Mouse (Mus musculus) small intestine, adult 2 months (tissue): Measurements from ENCODE around the gene Apon. TPM values are rescaled to one million over a fixed set of nuclear protein-coding genes. Genes with fewer than 3 reads are reported as not detected.
A peak's percentile ranks its signal among the peaks of the same experiment; 100 is the strongest.

ENCODE experiments used
- H3K27ac ChIP-seq: fragments of 200-500 bp; 2 replicates; pipeline ENCODE4 v1.5.1; 2012; ENCODE audit warnings: low read depth, low read length, control low read depth, inconsistent platforms; ENCODE audit not compliant: insufficient read depth
- H3K27me3 ChIP-seq: fragments of 200-500 bp; 2 replicates; pipeline ENCODE4 v1.6.1; 2012; ENCODE audit warnings: mild to moderate bottlenecking, moderate library complexity, low read length, inconsistent platforms; ENCODE audit not compliant: control insufficient read depth, insufficient read depth
- H3K36me3 ChIP-seq: fragments of 200-500 bp; 2 replicates; pipeline ENCODE4 v1.6.1; 2012; ENCODE audit warnings: mild to moderate bottlenecking, low read length, control low read depth, inconsistent platforms; ENCODE audit not compliant: control insufficient read depth, insufficient read depth
- H3K4me1 ChIP-seq: fragments of 200-500 bp; 2 replicates; pipeline ENCODE4 v1.6.1; 2012; ENCODE audit warnings: low read length, inconsistent platforms, mixed read lengths; ENCODE audit not compliant: control insufficient read depth, insufficient read depth, insufficient read length
- H3K4me3 ChIP-seq: fragments of 200-500 bp; 2 replicates; pipeline ENCODE4 v1.5.1; 2012; ENCODE audit warnings: low read depth, mild to moderate bottlenecking, control low read depth, inconsistent platforms, low read length, moderate library complexity
- CTCF ChIP-seq: fragments of 200-500 bp; IDR thresholded peaks from 2 replicates; pipeline ENCODE4 v1.5.1; 2012; ENCODE audit warnings: low read depth, mild to moderate bottlenecking, control low read depth, inconsistent platforms, low read length, moderate library complexity, mixed read lengths; ENCODE audit not compliant: insufficient replicate concordance, insufficient read length; ENCODE audit errors: extremely low read depth
- POLR2A ChIP-seq: fragments of 200-500 bp; IDR thresholded peaks from 2 replicates; pipeline ENCODE4 v1.6.1; 2012; ENCODE audit warnings: low read depth, mild to moderate bottlenecking, control low read depth, inconsistent platforms, low read length, moderate library complexity
- WGBS: fragments of 180-500 bp; shearing (Covaris S2); methylation state at CpG from one replicate; pipeline ENCODE4 v1.1.7; 2018; 5-methylcytosine and 5-hydroxymethylcytosine counted together
- polyA plus RNA-seq: library from polyadenylated mRNA; depleted of rRNA; stranded (reverse); fragments of >200 nt; gene quantifications from 2 replicates; pipeline ENCODE4 v1.2.3, GENCODE M21; 2012

Gene Apon
- polyA plus RNA-seq, 1 experiment: not detected

- no peaks in the 10 kb centered on the region for H3K27me3 ChIP-seq
- no peak overlapping the region for H3K4me3 ChIP-seq
- no peak overlapping the region for H3K27ac ChIP-seq
- no peaks in the 10 kb centered on the region for H3K36me3 ChIP-seq
- no peak for TF ChIP-seq CTCF
- TF ChIP-seq POLR2A: no peak
- 66% methylated on average over 16 of the region's 16 CpGs for WGBS
- H3K4me1 ChIP-seq: no peaks in the 10 kb centered on the region
These were observed 32.2 kb upstream of the Apon start for GRCm38 (mm10) chr10:128221533-128222286.

GRCm38 (mm10) chr10:128225064-128225463, 28.8 kb upstream of the Apon start:
- H3K4me3 ChIP-seq: no peak overlapping the region
- no peak for TF ChIP-seq CTCF
- TF ChIP-seq POLR2A: no peak
- WGBS: 75% methylated on average over 5 of the region's 5 CpGs

GRCm38 (mm10) chr10:128225538-128225937, 28.4 kb upstream of the Apon start, which contains the start of gene Mip:
Gene Mip, plus strand, starts transcription at chr10:128225838.
- no peak for TF ChIP-seq CTCF
- no peaks in the 10 kb centered on the region for H3K4me1 ChIP-seq
- no peaks in the 10 kb centered on the region for H3K27me3 ChIP-seq
- H3K27ac ChIP-seq: no peak within 1 kb of the TSS
- H3K36me3 ChIP-seq: no peaks in the 10 kb centered on the region
- WGBS: 58% methylated on average over 4 of the region's 4 CpGs
- H3K4me3 ChIP-seq: no peak within 1 kb of the TSS

More at GRCm38 (mm10) chr10:128225064-128225463, 28.8 kb upstream of the Apon start:
- Histone ChIP-seq H3K4me1 (no peaks in the 10 kb centered on the region), H3K36me3 (no peaks in the 10 kb centered on the region), H3K27ac (no peak overlapping the region), H3K27me3 (no peaks in the 10 kb centered on the region)

GRCm38 (mm10) chr10:128227592-128227991, 26.3 kb upstream of the Apon start:
- no peaks in the 10 kb centered on the region for H3K4me1 ChIP-seq
- no peak overlapping the region for H3K4me3 ChIP-seq
- H3K27ac ChIP-seq: no peak overlapping the region
- no peaks in the 10 kb centered on the region for H3K27me3 ChIP-seq
- 70% methylated on average over 9 of the region's 9 CpGs for WGBS
- TF ChIP-seq CTCF: no peak
- no peak for TF ChIP-seq POLR2A
- H3K36me3 ChIP-seq: no peaks in the 10 kb centered on the region

GRCm38 (mm10) chr10:128228009-128228408, 25.9 kb upstream of the Apon start:
- 88% methylated on average over 8 of the region's 8 CpGs for WGBS
- no peak overlapping the region for H3K27ac ChIP-seq
- H3K36me3 ChIP-seq: no peaks in the 10 kb centered on the region
- no peak overlapping the region for H3K4me3 ChIP-seq
- TF ChIP-seq POLR2A (no peak), CTCF (no peak)
- H3K27me3 ChIP-seq: no peaks in the 10 kb centered on the region
- H3K4me1 ChIP-seq: no peaks in the 10 kb centered on the region

GRCm38 (mm10) chr10:128230582-128230981, 23.3 kb upstream of the Apon start:
- H3K27ac ChIP-seq: no peak overlapping the region
- TF ChIP-seq CTCF (no peak), POLR2A (no peak)
- H3K36me3 ChIP-seq: no peaks in the 10 kb centered on the region
- no peaks in the 10 kb centered on the region for H3K27me3 ChIP-seq
- 82% methylated on average over 12 of the region's 12 CpGs for whole genome bisulfite sequencing
- no peak overlapping the region for H3K4me3 ChIP-seq
- no peaks in the 10 kb centered on the region for H3K4me1 ChIP-seq

GRCm38 (mm10) chr10:128231146-128231545, 22.8 kb upstream of the Apon start:
- WGBS: 13% methylated on average over 5 of the region's 5 CpGs
- H3K27me3 ChIP-seq: no peaks in the 10 kb centered on the region
- H3K27ac ChIP-seq: peak overlapping the region; percentile 60; the same call in 1 of the 2 replicates
- H3K36me3 ChIP-seq: no peaks in the 10 kb centered on the region
- H3K4me3 ChIP-seq: no peak overlapping the region
- TF ChIP-seq POLR2A: no peak
- TF ChIP-seq CTCF: no peak
- H3K4me1 ChIP-seq: no peaks in the 10 kb centered on the region
